Mouse (Mus musculus): ENCODE data around the gene Gpr68.

Gene Gpr68

DNA sequence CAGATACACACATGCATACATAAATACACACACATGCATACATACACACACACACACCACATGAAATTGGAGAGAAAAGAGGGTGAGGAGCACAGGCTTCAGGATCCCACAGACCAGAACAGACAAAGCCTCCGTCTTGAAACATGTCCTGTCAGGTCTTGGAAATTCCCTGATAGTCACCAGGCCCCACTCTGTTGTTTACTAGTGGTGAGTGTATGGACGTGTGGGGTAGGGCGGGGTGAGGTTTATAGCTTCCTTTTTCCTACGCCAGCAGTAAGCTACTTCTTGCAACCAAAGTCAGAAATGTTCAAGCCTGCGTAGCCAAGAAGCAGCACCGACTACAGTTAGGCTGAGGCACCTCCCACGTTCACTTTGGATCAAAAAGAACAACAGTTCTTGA lies 24.8 kb downstream of the Gpr68 start:
- in situ Hi-C loops (cut with MboI; ENCODE audit: low pct_unique_long_range_greater_than_20kb in 1 of 2, low sequenced_read_pairs in 2 of 2, unreplicated experiment in 1 of 2) = no loop called here

DNA sequence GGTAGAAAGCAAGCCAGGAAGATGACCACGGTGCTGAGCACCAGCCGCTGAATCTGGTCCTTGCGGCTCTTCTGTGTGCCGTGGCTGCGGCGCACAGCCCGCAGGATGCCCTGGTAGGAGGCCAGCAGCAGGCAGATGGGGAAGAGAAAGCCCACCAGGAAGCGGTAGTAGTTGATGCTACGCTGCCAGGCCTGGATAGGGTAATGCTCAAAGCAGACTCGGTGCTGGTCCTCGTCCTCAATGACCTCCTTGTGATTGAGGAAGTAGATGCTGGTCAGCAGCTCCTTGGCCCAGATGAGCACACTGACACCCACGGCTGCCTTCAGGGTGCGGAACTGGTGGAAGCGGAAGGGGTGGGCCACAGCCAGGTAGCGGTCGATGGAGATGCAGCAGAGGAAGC lies 29.4 kb downstream of the Gpr68 start:
- in situ Hi-C loops (cut with MboI; ENCODE audit: low pct_unique_long_range_greater_than_20kb in 1 of 2, low sequenced_read_pairs in 2 of 2, unreplicated experiment in 1 of 2) = no loop called here

DNA sequence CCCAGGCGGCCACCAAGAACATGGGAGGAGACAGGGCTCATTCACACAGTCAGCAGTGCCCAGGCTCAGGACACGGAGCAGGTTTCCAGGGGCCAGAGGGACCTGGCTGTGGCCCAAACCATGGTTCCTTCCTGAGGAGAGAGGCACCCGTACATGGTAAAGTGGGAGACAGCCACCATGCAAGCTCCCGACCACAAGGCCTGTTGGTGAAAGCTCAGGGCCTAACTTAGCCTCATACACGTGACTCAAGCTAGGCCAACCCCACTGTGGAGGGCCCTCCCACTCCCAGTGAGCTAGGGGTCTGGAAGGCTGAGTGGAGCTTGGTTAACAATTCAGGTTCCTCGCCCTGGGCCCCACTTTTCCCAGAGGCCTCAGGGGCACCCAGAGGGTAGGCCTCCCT lies 30.1 kb downstream of the Gpr68 start:
- in situ Hi-C loops (cut with MboI; ENCODE audit: low pct_unique_long_range_greater_than_20kb in 1 of 2, low sequenced_read_pairs in 2 of 2, unreplicated experiment in 1 of 2) = no loop called here

DNA sequence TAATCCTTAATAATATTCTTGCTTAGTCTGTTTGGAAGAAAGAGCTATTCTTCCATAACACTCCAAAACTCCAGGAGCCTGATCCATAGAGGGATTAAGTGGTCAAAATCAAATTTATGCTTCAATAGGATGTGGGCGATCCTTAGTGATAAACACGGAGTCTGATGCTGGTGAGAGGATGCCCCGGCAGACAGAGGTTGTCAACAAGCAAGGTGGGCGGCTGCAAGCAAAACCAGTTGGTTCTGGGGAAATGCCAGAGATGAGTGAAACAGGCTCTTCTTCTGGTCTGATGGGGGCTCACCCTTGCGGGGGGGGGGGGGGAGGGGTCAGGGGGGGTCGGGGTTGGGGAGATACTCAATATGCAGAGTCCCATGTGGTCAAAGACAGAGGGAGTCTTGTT lies 32.0 kb downstream of the Gpr68 start:
- in situ Hi-C loops (cut with MboI; ENCODE audit: low pct_unique_long_range_greater_than_20kb in 1 of 2, low sequenced_read_pairs in 2 of 2, unreplicated experiment in 1 of 2) = no loop called here

DNA sequence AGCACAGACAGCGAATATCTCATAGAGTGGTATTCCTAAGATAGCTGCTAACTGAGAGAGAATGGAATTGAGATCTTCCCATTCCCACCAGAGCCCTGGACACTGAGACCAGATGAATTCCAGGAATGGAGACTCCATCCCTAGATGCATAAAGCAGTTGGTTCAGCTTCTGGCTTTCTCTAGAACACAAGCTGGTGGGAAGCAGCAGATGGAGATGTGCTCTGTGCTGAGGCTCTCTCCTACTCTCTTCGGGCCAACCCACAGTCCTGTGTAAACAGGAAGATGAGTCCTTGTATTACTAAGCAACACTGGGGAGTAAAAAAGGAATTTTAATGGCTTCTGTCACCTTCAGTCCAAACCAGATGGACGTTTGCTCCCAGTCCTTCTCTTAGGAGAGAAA lies 32.4 kb downstream of the Gpr68 start:
- in situ Hi-C loops (cut with MboI; ENCODE audit: low pct_unique_long_range_greater_than_20kb in 1 of 2, low sequenced_read_pairs in 2 of 2, unreplicated experiment in 1 of 2) = no loop called here

DNA sequence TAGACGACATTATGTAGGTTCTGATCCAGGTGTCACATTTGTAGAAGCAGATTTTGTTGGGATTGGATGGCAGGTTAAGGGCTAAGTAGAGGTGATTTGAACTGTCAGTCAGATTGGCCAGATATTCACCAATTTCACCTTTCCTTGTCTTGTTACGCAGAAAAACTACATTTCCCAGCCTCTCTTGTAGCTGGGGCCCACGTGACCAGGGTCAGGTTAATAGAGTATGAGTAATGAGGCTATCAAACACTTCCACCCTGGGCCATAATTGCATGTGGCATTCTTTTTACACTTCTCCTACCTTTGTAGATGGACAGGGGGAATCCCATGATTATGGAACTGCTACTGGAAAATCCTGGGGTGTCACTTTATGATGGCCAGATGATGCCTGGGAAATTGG lies 34.4 kb downstream of the Gpr68 start:
- in situ Hi-C loops (cut with MboI; ENCODE audit: low pct_unique_long_range_greater_than_20kb in 1 of 2, low sequenced_read_pairs in 2 of 2, unreplicated experiment in 1 of 2) = no loop called here

DNA sequence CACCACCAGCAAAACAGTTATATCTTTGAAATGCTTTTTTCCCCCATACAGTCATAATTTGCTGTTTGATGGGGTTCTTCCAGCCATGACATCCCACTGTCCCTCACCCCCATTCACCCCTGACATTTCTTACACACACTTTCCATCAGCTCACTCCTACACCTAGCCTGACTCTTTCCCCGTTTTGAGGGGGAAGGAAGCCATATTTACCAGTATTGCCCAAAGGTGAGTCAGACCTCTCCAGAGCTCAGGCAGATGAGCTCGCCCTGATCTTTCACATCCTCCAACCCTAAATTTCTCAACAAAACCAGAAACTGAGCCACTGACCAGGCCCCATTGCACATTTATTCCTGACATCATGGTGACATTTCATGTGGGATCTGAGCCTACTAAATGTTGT lies 36.2 kb downstream of the Gpr68 start:
- in situ Hi-C loops (cut with MboI; ENCODE audit: low pct_unique_long_range_greater_than_20kb in 1 of 2, low sequenced_read_pairs in 2 of 2, unreplicated experiment in 1 of 2) = no loop called here

DNA sequence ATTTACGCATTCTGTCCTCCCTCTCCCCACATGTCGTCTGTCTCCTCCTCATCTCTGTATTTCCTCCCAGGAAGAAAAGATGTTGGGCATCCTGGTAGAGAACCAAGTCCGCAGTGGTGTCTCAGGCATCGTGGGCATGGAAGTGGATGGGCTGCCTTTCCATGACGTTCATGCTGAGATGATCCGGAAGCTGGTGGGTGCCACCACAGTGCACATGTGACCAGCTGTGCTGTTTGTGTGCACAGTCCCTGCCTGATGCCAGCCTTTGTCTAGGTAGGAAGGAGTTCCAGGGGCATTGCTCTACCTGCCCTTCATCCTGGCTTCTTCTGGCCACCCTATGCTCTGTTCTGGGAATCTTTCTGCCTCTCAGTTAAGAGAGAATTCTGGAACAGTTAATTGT lies 36.8 kb downstream of the Gpr68 start:
- in situ Hi-C loops (cut with MboI; ENCODE audit: low pct_unique_long_range_greater_than_20kb in 1 of 2, low sequenced_read_pairs in 2 of 2, unreplicated experiment in 1 of 2) = no loop called here

DNA sequence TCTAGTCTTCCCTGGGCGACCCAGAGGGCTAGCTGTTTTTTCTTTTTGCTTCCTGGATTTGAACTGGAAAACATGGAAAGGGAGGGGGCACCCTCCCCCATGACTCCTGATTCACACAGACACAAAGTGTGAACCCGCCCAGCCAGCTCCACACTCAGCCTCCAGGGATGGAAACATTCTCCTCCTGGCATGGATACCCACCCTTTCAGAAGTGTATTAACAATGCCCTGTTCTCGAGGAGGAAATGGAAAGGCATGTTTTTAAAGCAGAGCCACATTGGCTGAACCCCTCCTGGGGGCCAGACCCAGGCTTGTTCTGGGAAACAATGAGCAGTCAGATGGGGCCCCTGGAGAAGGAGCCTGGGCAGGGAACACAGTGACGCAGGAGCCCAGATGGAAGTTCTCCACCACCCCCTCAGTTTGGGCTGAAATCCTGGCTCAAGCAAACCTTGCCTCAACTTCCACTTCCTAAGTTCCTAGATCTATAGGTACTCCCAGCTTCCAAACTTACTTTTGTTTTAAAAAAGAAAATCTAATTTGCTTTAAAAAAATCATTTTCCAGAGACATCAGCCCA lies 39.9 kb downstream of the Gpr68 start:
- in situ Hi-C loops (cut with MboI; ENCODE audit: low pct_unique_long_range_greater_than_20kb in 1 of 2, low sequenced_read_pairs in 2 of 2, unreplicated experiment in 1 of 2) = no loop called here

DNA sequence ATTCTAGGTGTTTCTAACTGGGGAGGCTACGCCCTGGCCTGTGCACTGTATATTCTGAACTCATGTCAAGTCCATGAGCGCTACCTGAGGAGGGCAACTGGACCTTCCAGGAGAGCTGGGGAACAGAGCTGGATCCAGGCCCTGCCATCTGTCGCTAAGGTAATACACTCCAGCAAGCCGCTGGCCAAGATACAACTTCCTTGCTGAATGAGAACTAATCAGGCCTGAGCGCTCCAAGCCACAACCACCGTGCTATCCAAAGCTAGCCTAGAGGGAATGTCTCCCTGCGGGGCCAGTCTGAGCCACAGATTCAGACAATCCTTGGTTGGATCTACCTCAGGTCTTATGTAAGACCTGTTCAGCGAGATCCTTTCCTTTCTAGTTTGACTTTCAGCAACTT lies 40.9 kb downstream of the Gpr68 start:
- in situ Hi-C loops (cut with MboI; ENCODE audit: low pct_unique_long_range_greater_than_20kb in 1 of 2, low sequenced_read_pairs in 2 of 2, unreplicated experiment in 1 of 2) = no loop called here

DNA sequence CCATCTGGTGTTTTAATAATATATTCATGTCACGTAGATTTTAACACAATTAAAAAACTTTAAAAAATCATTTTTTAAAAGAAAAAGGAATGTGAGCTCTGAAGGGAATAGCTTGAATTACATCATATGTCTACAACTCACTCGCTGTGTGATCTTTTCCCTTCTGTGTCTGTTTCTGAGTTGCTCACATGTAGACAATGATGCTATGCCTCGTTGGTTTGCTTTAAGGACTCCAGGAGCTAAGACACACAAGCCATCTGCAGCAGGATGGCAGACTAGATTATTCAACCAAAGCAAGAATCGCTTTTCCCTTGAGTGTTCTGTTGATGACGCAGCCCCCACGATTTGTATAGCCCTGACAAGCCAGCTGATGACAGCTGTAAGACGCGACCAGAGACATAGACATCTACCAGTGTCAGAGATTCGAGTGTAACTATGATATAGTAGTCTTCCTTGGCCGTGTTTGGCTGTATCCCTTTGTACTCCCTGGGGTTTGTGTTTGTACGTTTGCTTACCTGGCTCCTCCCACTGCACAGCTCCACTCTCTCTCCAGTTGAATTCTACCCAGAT lies 42.4 kb downstream of the Gpr68 start:
- in situ Hi-C loops (cut with MboI; ENCODE audit: low pct_unique_long_range_greater_than_20kb in 1 of 2, low sequenced_read_pairs in 2 of 2, unreplicated experiment in 1 of 2) = no loop called here

DNA sequence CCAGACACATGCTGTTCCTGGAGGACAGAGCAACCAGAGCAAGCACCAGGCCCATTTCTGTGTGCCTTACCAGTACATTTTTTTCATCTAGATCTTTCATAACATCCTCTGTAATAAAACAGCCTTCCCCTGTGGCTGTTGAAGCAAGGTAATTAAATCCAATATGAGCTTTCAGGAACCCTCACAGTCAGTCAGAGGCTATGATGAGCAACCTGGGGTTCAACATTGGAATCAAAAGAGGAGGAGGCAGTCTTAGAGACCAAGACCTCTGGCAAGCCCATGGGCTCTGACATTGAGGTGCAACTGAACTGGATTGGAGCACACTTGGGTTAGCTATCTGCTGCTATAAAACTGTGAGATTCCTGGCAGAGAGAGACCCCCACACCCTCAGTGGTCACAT lies 42.9 kb downstream of the Gpr68 start:
- in situ Hi-C loops (cut with MboI; ENCODE audit: low pct_unique_long_range_greater_than_20kb in 1 of 2, low sequenced_read_pairs in 2 of 2, unreplicated experiment in 1 of 2) = no loop called here

DNA sequence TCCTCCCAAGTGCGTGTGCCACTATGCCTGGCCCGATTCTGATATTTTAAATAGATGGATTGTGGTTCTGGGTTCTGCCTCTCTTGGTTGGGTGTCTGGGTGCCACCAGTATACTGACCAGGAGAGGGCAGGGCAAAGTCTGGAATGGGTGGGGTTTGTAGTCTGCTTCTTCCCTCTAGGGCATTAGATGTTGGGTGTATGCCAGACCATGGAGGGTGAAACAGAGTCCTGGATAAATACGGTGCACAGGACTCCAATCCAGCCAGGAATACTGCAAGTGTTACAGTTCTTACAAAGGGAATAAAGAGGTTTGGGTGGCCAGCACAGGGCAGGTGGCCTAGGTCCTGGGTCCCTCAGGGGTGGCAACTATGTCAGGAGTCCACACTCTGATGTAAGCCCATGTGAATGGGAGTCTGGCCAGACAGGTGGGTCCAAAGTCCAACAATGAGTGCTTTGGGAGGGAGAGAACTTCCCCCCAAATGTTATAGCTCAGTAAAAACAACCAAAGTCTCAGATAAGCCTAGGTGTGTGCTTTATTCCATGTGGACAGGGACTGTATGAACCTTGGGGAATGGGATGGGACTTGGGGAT lies 45.0 kb downstream of the Gpr68 start:
- in situ Hi-C loops (cut with MboI; ENCODE audit: low pct_unique_long_range_greater_than_20kb in 1 of 2, low sequenced_read_pairs in 2 of 2, unreplicated experiment in 1 of 2) = no loop called here

DNA sequence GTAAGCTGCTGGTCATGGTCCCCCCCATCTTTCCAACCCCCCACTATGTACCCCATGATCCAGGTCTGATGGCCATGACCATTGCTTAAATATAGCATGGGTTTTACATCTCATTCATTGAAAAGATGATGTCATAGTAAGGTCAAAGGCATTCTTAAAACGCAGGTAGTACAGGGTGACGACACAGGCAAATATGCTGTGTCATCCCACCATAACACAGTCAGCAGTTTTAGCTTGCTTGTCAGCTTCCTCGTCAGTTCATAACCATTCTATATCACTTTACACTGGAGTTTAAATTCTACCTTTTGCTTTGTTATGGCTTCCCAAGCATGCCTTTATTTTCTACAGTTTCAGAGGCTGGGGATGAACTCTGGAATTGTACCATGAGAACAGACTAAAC lies 45.7 kb downstream of the Gpr68 start:
- in situ Hi-C loops (cut with MboI; ENCODE audit: low pct_unique_long_range_greater_than_20kb in 1 of 2, low sequenced_read_pairs in 2 of 2, unreplicated experiment in 1 of 2) = no loop called here

DNA sequence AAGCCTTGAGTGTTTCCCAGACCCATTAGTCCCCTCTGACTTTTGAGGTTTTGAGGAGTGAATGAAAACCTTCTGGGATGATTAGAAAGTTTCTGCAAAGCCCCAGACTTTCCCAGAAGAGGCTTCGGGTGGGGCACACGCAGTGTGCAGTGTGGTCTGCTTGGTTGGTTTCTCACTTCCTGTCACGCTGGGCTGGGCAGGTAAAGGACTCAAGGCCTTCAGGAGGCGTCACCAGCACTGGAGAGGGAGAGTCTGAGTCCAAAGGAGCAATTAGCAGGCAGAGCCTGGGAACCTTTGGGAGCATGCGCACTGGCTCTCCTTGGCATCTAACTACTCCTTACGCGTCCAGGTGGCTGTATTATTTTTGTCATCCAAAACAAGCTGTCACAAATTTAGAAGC lies 50.2 kb downstream of the Gpr68 start:
- in situ Hi-C loops (cut with MboI; ENCODE audit: low pct_unique_long_range_greater_than_20kb in 1 of 2, low sequenced_read_pairs in 2 of 2, unreplicated experiment in 1 of 2) = no loop called here

DNA sequence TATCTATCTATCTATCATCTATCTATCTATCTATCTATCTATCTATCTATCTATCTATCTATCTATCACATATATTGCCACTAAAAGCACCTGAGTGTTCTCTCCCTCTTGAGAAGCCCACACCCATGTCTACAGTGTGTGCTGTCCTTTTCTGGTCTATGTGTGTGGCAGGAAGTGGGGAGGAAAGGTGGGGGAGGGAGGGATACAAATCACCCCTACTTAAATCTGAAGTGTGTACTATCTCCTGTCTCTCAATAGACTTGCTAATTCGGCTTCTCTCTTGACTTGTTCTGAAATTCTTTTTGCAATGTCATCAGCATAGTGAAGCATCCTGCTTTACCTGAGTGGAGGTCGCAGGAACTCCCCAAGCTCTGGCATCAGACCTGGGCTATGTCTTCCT lies 51.7 kb downstream of the Gpr68 start:
- in situ Hi-C loops (cut with MboI; ENCODE audit: low pct_unique_long_range_greater_than_20kb in 1 of 2, low sequenced_read_pairs in 2 of 2, unreplicated experiment in 1 of 2) = no loop called here

DNA sequence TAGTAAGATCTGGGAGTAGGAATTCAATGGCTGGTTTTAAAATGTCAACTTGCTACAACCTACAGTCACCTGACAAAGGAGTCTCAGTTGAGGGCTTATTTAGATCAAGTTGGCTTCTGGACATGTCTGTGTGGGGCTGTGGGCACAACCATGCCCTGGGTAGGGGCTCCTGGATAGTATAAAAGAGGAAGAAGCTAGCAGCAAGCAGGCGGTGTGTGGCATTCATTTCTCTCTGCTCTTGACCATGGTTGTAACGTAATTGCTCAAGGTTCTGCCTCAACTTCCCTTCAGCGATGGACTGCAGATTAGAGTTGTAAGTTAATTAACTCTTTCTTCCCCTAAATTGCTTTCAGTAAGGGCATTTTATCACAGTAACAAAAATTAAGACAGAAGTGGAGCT lies 55.6 kb downstream of the Gpr68 start:
- in situ Hi-C loops (cut with MboI; ENCODE audit: low pct_unique_long_range_greater_than_20kb in 1 of 2, low sequenced_read_pairs in 2 of 2, unreplicated experiment in 1 of 2) = loop anchor here (5.0 kb wide), 2 partner anchors 60 to 80 kb away; no protein-coding TSS in a partner anchor

DNA sequence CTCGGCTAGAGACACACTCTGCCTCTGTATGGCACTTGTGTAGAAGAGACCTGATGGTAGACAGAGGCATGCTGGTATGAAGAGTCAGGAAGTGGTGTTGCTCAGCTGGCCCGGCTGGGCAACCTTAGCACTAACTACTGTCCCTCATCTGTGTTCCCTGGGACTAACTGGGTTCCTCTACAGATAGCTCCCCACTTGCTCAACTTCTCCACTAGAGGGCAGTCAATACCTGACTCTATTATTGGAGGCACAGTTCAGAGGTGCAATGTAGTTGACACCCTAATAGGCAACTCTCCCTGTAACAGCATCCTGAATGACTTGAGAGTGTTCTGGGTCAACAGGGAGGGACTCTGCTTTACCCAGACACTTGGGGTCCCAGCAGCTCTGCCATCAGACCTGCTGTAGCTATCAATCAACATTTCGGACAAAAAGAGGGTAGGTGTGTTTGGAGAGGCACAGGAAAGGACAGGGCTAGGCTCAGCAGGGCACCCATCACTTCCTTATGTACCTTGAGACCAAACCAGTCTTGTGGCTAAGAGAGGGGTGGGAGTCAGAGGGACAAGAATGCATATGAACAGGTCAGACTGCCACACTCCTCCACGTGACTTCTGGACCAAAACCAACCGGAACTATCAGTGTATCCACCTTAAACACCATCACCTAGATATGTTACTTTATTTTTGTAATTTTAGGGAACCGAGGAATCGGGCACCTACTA lies 58.4 kb downstream of the Gpr68 start:
- in situ Hi-C loops (cut with MboI; ENCODE audit: low pct_unique_long_range_greater_than_20kb in 1 of 2, low sequenced_read_pairs in 2 of 2, unreplicated experiment in 1 of 2) = loop anchor here (5.0 to 25.0 kb wide), 7 partner anchors 63 to 687 kb away; partner anchors contain the start of gene Nrde2 (in 1 of the 2)

DNA sequence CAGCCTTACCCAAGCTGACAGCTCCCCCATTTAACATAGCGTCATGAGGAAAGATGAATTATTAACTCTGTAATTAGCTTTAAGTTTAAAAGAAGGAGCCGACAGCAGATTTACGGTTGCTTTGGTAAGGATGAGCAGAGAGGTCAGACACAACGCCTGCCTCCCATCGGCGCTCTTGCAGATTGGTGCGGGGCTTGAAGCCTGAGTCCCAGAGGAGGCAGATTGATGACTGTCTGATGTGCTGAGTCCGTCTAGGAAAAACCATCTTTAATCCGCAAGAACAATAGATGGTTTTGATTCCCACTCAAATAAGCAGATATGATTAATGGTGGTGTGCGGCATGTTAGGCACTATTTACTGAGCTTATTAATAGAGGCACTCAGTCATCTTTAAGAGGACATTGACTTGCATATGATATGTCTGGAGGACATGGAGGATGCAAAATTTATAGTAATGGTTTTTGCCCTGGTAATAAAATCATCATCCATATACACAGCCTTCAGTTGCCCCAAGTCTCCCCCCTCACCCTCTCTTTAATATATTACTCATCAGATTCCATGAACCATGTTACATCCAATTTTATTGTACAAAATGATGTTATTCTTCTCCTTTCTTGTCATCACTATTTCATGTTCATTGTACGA lies 60.4 kb downstream of the Gpr68 start:
- in situ Hi-C loops (cut with MboI; ENCODE audit: low pct_unique_long_range_greater_than_20kb in 1 of 2, low sequenced_read_pairs in 2 of 2, unreplicated experiment in 1 of 2) = loop anchor here (10.0 to 25.0 kb wide), 5 partner anchors 67 to 685 kb away; partner anchors contain the start of gene Nrde2 (in 1 of the 2)
